9 mouse cellular contexts compared by ENCODE assay signal in the genomic region with DNA sequence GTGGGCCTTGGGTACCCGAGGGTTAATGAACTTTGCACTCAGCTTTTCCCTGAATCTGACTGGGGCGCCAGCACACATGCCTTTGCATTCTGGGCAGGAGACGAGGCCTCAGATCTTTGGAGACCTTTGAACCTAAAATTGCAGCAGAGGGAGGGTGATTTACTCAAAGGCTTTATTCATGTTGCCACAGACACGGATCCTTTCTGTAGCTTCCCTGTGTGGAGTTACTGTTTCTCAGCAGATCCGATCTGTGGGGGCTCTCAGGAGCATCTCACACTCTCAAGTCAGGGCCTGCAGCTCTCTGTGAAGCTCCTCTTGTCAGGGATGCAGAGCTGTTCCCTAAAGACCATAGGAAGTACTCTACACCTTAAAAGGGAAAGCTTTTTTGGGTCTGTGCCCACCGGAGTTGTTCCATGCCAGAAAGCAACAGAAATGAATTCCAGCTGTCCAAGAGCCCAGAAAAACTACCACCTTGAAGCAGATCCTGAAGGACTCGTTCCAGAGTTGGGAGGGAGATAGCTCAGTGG. TPM values are rescaled to one million over a fixed set of nuclear protein-coding genes. Genes with fewer than 3 reads are reported as not detected.
DNase-seq lines count a peak whose midpoint lies in the region; ATAC-seq and TF ChIP-seq lines count a peak whose summit lies in the region.
"Had no signal": no experiment of that assay in that cellular context is flagged by ENCODE, and none has a peak within 500 bp of the region (broad histone marks: within the 10 kb centered on the region; RNA-seq: fewer than 3 reads in every experiment).

No protein-coding gene starts in this region.

- POLR2A ChIA-PET in Patski (lab: Charles Lee) = no interaction called here

- H3K9ac ChIP-seq in heart, embryonic 16.5 days (ENCODE audit: low read length) = no peak overlapping the region
- H3K9ac ChIP-seq in limb, embryonic 13.5 days = no peak overlapping the region

- H3K27me3 ChIP-seq in Patski = no peaks in the 10 kb centered on the region
- no peaks in the 10 kb centered on the region for H3K27me3 ChIP-seq in heart, embryonic 16.5 days (ENCODE audit: control insufficient read depth, insufficient read depth, low read length)
- no peaks in the 10 kb centered on the region for H3K27me3 ChIP-seq in limb, embryonic 13.5 days

- no peak for TF ChIP-seq CTCF in Patski (IDR thresholded peaks at IDR 0.05)

- DNase-seq in cerebellum, postnatal 14 days = peak; percentile 36 to 50
- DNase-seq in cerebellum, adult 9-10 months = no peak
- DNase-seq in Patski (ENCODE audit: low read depth, low spot score) = peak; percentile 71
- no peak for DNase-seq in MN1 (ENCODE audit: low spot score)
- DNase-seq in retina, postnatal 1 day = no peak

- H3K27ac ChIP-seq in heart, embryonic 16.5 days (ENCODE audit: low read length) = peak overlapping the region; percentile 58
- H3K27ac ChIP-seq in limb, embryonic 13.5 days = peak overlapping the region; percentile 76; the same call in 1 of the 2 replicates
- H3K27ac ChIP-seq: left cerebral cortex, adult 2 months had no signal

- ATAC-seq in Patski = peak; percentile 55
- ATAC-seq in heart, embryonic 16.5 days (replicated peaks; ENCODE audit: extremely low read depth, insufficient read depth, low FRiP score) = peak; percentile 42; the same call in 1 of the 2 replicates
- peak; percentile 57 for ATAC-seq in limb, embryonic 13.5 days (ENCODE audit: low FRiP score, low read depth)
- ATAC-seq in CD4-positive, CD25-positive, alpha-beta regulatory T cell, adult 4 months = no peak

- WGBS in heart, embryonic 16.5 days = 30% methylated on average over 7 of the region's 7 CpGs
- WGBS in limb, embryonic 13.5 days = 10% methylated on average over 7 of the region's 7 CpGs

- H3K9me3 ChIP-seq in heart, embryonic 16.5 days (replicated peaks; ENCODE audit: control insufficient read depth, low read length) = no peaks in the 10 kb centered on the region
- H3K9me3 ChIP-seq in limb, embryonic 13.5 days = no peaks in the 10 kb centered on the region

- in situ Hi-C loops in Patski (cut with MboI; ENCODE audit: low pct_unique_long_range_greater_than_20kb) = no loop called here

- no peak overlapping the region for H3K4me3 ChIP-seq in heart, embryonic 16.5 days (ENCODE audit: low read length)
- no peak overlapping the region for H3K4me3 ChIP-seq in limb, embryonic 13.5 days
- H3K4me3 ChIP-seq: left cerebral cortex, adult 2 months had no signal

- no peaks in the 10 kb centered on the region for H3K36me3 ChIP-seq in heart, embryonic 16.5 days (ENCODE audit: control insufficient read depth, insufficient read depth)
- H3K36me3 ChIP-seq in limb, embryonic 13.5 days = no peaks in the 10 kb centered on the region

- CTCF ChIA-PET in Patski (lab: Charles Lee) = interaction anchor here (0.9 to 1.5 kb wide), 6 partner anchors 9 to 106 kb away, joined by 3 to 4 read pairs (median 3); no protein-coding TSS in a partner anchor

- peaks cover 24% of the 10 kb centered on the region for H3K4me1 ChIP-seq in heart, embryonic 16.5 days (ENCODE audit: control insufficient read depth, insufficient read depth, low read length)
- H3K4me1 ChIP-seq in limb, embryonic 13.5 days = peaks cover 47% of the 10 kb centered on the region

- no peak overlapping the region for H3K4me2 ChIP-seq in heart, embryonic 16.5 days (ENCODE audit: low read depth, low read length)
- no peak overlapping the region; the same call in 1 of the 2 replicates for H3K4me2 ChIP-seq in limb, embryonic 13.5 days (replicated peaks)

RNA-seq across cellular contexts. Expression of a gene that starts 20.0 kb away (rescaled TPM):
- polyA plus RNA-seq in Patski (2021) = 0.18 TPM
- 0.12 and 0.20 TPM in 2 replicates for polyA plus RNA-seq in heart, embryonic 16.5 days (2015; fragmentation: Nextera tagmentation; extraction: Ambion mirVana)
- 0.19 and 0.43 TPM in 2 replicates for polyA plus RNA-seq in limb, embryonic 13.5 days (2015; fragmentation: Nextera tagmentation; extraction: Ambion mirVana)
- polyA plus RNA-seq in CD4-positive, CD25-positive, alpha-beta regulatory T cell, adult 4 months (2017; shearing (Covaris generic)) = not detected

Comparison
In these comparisons a context has a peak if more than half of its experiments do, and no peak if none do; other contexts are left out.
1. DNase-seq: peak in cerebellum, postnatal 14 days (2 of 2) and Patski (single experiment); none in cerebellum, adult 9-10 months (single experiment), MN1 (single experiment) and retina, postnatal 1 day (single experiment).